Mouse (Mus musculus) kidney, adult 8-10 months (tissue): ENCODE results near the gene Rtl3.

ENCODE experiments used
- DNase-seq, 2 experiments: peaks; one replicate each; pipeline ENCODE4 v3.0.0; 2022

The Rtl3 gene

GRCm38 (mm10) chrX:106840409-106840808, at the start of gene Rtl3:
Gene Rtl3 (minus strand): TSS chrX:106840644.
- DNase-seq = no peak

GRCm38 (mm10) chrX:106872315-106872714, 31.9 kb upstream of the Rtl3 start:
- no peak for DNase-seq

- DNase-seq = no peak
Observed at GRCm38 (mm10) chrX:106871894-106872293, 31.4 kb upstream of the Rtl3 start.

GRCm38 (mm10) chrX:106871426-106871825, 31.0 kb upstream of the Rtl3 start:
- no peak for DNase-seq

GRCm38 (mm10) chrX:106853523-106854300, 13.3 kb upstream of the Rtl3 start:
- DNase-seq = no peak

- no peak for DNase-seq
Observed at GRCm38 (mm10) chrX:106839591-106839990, 853 bp downstream of the Rtl3 start.

- DNase-seq = no peak
Observed at GRCm38 (mm10) chrX:106830494-106830893, 9.9 kb downstream of the Rtl3 start.

GRCm38 (mm10) chrX:106809560-106810226, 30.8 kb downstream of the Rtl3 start:
- DNase-seq = no peak

GRCm38 (mm10) chrX:106804387-106804786, 36.1 kb downstream of the Rtl3 start:
- DNase-seq = no peak

GRCm38 (mm10) chrX:106794686-106795085, 45.8 kb downstream of the Rtl3 start:
- DNase-seq = no peak
